Mouse (Mus musculus) hindbrain, embryonic 16.5 days (tissue): ENCODE measurements at regions not wholly inside any gene's neighbourhood (a gene's known extent, or its start where the extent isn't known, plus 50 kb on each side); places are given as distances from the start of the nearest gene placed in this dataset.

ENCODE experiments used
- ATAC-seq: fragments of 200-750 bp; cut with Nextera tagmentation; 2 replicates; pipeline ENCODE4 v1.8.0; 2017; ENCODE audit warnings: moderate TSS enrichment, moderate library complexity
- H3K27ac ChIP-seq: fragments of 300-500 bp; sonication (generic); 2 replicates; pipeline ENCODE4 v1.5.1; 2014; ENCODE audit warnings: low read depth, mild to moderate bottlenecking, control low read depth, low read length, moderate library complexity
- H3K27me3 ChIP-seq: fragments of 300-500 bp; sonication (generic); replicated peaks from 2 replicates; pipeline ENCODE4 v1.6.1; 2014; ENCODE audit warnings: low read length; ENCODE audit not compliant: control insufficient read depth, insufficient read depth
- H3K36me3 ChIP-seq: fragments of 300-500 bp; sonication (generic); 2 replicates; pipeline ENCODE4 v1.6.1; 2014; ENCODE audit warnings: mild to moderate bottlenecking, low read length, moderate library complexity, mixed read lengths; ENCODE audit not compliant: control insufficient read depth, insufficient read depth
- H3K4me1 ChIP-seq: fragments of 300-500 bp; sonication (generic); 2 replicates; pipeline ENCODE4 v1.6.1; 2014; ENCODE audit warnings: low read depth, low read length; ENCODE audit not compliant: control insufficient read depth, insufficient read depth
- H3K4me2 ChIP-seq: fragments of 300-500 bp; sonication (generic); 2 replicates; pipeline ENCODE4 v1.6.1; 2014; ENCODE audit warnings: mild to moderate bottlenecking, low read length, control low read depth, moderate library complexity
- H3K4me3 ChIP-seq: fragments of 300-500 bp; sonication (generic); 2 replicates; pipeline ENCODE4 v1.5.1; 2014; ENCODE audit warnings: mild to moderate bottlenecking, low read length, control low read depth, moderate library complexity
- H3K9ac ChIP-seq: fragments of 300-500 bp; sonication (generic); 2 replicates; pipeline ENCODE4 v1.6.1; 2014; ENCODE audit warnings: low read depth, mild to moderate bottlenecking, control low read depth, low read length, moderate library complexity
- H3K9me3 ChIP-seq: fragments of 300-500 bp; sonication (generic); 2 replicates; pipeline ENCODE4 v1.6.1; 2014; ENCODE audit warnings: mild to moderate bottlenecking, low read length, moderate library complexity; ENCODE audit not compliant: control insufficient read depth
- WGBS: fragments of 180-500 bp; shearing (Covaris S2); extraction: QIAGEN DNeasy Blood & Tissue Kit; methylation state at CpG from one replicate; pipeline ENCODE4 v1.1.7; 2014; 5-methylcytosine and 5-hydroxymethylcytosine counted together

DNA sequence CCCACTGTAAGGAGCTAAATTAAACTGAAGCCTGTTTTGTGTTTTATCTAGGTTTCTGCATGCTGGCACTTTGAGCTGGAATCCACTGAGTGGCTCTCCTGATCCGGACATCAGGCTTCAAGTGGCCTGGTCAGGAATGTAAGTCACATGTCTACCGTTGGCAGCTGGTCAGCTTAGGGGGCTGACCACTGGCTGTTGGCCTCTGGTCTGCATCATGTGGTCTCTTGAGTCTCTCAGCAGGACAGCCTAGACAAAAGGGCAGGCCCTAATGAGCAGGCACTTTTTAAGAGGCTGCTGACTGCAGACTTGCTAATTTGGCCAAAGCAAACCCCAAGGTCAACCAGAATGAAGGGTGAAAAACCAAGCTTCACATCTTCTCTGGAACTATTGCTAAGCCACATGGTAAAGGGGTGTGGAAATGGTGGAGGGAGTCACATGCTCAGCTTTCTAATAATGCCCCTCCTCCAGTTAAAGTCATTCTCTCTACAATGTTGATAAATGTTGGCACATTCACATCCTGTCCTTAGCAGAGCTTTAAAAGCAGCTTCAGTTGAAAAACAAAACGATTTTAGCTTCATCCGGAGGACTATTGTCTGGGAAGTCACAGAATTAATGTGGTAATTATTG is 493.1 kb downstream of the Slc4a3 start:
- Histone ChIP-seq H3K36me3 (no peaks in the 10 kb centered on the region), H3K4me2 (no peak overlapping the region), H3K4me1 (no peaks in the 10 kb centered on the region), H3K4me3 (no peak overlapping the region), H3K27me3 (no peaks in the 10 kb centered on the region), H3K9ac (no peak overlapping the region), H3K27ac (no peak overlapping the region), H3K9me3 (no peaks in the 10 kb centered on the region)
- ATAC-seq, result peak; percentile 79
- WGBS, result 67% methylated on average over 4 of the region's 4 CpGs

- Histone ChIP-seq H3K27ac (no peak overlapping the region), H3K4me2 (no peak overlapping the region), H3K9me3 (no peaks in the 10 kb centered on the region), H3K9ac (no peak overlapping the region), H3K36me3 (no peaks in the 10 kb centered on the region), H3K4me1 (no peaks in the 10 kb centered on the region), H3K27me3 (no peaks in the 10 kb centered on the region), H3K4me3 (no peak overlapping the region)
- WGBS, result 86% methylated on average over 4 of the region's 4 CpGs
- ATAC-seq, result no peak
These were observed 493.6 kb downstream of the Slc4a3 start for GRCm38 (mm10) chr1:76039661-76040060.

- no peak overlapping the region for H3K9ac ChIP-seq
- no peaks in the 10 kb centered on the region for H3K36me3 ChIP-seq
- H3K9me3 ChIP-seq, result no peaks in the 10 kb centered on the region
- no peak for ATAC-seq
- H3K4me2 ChIP-seq, result no peak overlapping the region
- 81% methylated on average over 1 of the region's 1 CpGs for WGBS
- H3K4me3 ChIP-seq, result no peak overlapping the region
- no peaks in the 10 kb centered on the region for H3K27me3 ChIP-seq
- H3K27ac ChIP-seq, result no peak overlapping the region
- no peaks in the 10 kb centered on the region for H3K4me1 ChIP-seq
These were observed 504.2 kb downstream of the Slc4a3 start for GRCm38 (mm10) chr1:76050264-76050663.

DNA sequence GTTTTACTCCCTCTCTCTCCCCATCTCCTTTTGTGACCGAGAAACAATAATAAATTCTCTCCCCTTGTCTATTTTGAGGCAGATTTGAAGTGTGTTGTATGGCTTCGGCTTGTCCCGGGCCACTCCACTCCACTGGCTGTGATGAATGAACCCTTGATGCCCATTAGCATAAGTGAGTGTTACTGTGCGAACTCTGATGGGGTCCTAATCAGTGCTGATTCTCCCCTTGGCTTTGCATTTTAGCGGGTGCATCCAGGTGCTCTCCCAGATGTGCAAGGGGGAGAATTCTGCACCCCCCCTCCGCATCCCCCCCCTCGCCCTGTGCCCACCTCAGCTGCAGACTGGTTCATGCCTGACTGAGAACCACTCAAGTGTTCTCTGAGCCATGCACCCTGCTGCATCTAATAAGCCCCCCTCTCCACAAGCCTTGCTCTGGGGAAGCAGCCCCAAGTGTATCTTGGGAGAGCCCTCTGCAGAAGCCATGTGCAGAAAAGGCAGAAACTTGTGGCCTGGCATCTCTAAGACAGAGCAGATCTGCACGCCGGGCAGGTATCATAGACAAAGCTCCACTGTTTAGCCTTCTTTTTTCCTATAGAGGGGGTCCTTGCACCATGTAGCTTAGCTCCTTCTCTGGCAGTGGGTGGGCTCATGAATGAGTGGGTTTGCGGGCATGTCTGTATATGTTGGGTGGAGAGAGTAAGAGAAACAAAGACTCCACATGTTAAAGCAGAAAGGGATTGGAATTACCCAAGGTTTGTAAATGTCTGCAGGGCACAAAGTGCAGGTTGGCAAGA is 507.5 kb downstream of the Slc4a3 start:
- 36% methylated on average over 10 of the region's 10 CpGs for WGBS
- Histone ChIP-seq H3K27ac (no peak overlapping the region), H3K27me3 (no peaks in the 10 kb centered on the region), H3K36me3 (no peaks in the 10 kb centered on the region), H3K4me2 (no peak overlapping the region), H3K4me1 (no peaks in the 10 kb centered on the region), H3K9ac (no peak overlapping the region), H3K4me3 (no peak overlapping the region), H3K9me3 (no peaks in the 10 kb centered on the region)
- ATAC-seq, result no peak

DNA sequence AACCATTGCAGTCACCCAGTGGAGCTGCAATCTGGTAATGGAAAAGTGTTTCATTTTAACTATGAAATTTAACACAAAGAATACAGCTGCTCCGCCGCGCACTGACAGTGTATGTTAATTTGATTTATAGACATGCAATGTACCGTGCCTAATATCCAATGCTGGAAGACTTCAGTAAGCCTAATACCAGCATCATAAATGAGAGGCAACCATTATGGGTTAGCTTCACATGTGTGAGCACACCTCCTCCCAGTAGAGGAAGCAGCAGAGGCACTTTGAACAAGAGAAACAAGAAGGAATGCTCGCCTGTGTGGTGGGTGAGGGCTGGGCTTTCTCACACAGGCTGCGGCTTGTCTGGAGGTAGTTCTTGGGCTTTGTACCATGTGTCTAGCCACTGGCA is 519.7 kb downstream of the Slc4a3 start:
- Histone ChIP-seq H3K4me2 (no peak overlapping the region), H3K9ac (no peak overlapping the region), H3K4me3 (no peak overlapping the region), H3K9me3 (no peaks in the 10 kb centered on the region), H3K27ac (no peak overlapping the region), H3K36me3 (no peaks in the 10 kb centered on the region), H3K4me1 (no peaks in the 10 kb centered on the region), H3K27me3 (no peaks in the 10 kb centered on the region)
- peak; percentile 60; the same call in 1 of the 2 replicates for ATAC-seq
- WGBS, result 44% methylated on average over 6 of the region's 6 CpGs

GRCm38 (mm10) chr1:76070831-76071321 is 524.8 kb downstream of the Slc4a3 start:
- 56% methylated on average over 16 of the region's 16 CpGs for WGBS
- Histone ChIP-seq H3K27ac (no peak overlapping the region), H3K4me3 (no peak overlapping the region), H3K9me3 (no peaks in the 10 kb centered on the region), H3K27me3 (no peaks in the 10 kb centered on the region), H3K9ac (no peak overlapping the region), H3K4me2 (no peak overlapping the region), H3K4me1 (peaks cover 9% of the 10 kb centered on the region), H3K36me3 (no peaks in the 10 kb centered on the region)
- ATAC-seq, result 0 out of 2 replicates have a peak, but pooled peaks have one; percentile 17

- H3K9me3 ChIP-seq, result no peaks in the 10 kb centered on the region
- peak overlapping the region; percentile 27; the same call in 1 of the 2 replicates for H3K27ac ChIP-seq
- ATAC-seq, result no peak
- no peak overlapping the region for H3K4me3 ChIP-seq
- H3K36me3 ChIP-seq, result no peaks in the 10 kb centered on the region
- H3K27me3 ChIP-seq, result no peaks in the 10 kb centered on the region
- no peak overlapping the region for H3K9ac ChIP-seq
- H3K4me2 ChIP-seq, result no peak overlapping the region
- WGBS, result 42% methylated on average over 3 of the region's 3 CpGs
- H3K4me1 ChIP-seq, result peaks cover 11% of the 10 kb centered on the region
These were observed 529.1 kb downstream of the Slc4a3 start for GRCm38 (mm10) chr1:76075213-76075612.

- Histone ChIP-seq H3K9ac (no peak overlapping the region), H3K27me3 (no peaks in the 10 kb centered on the region), H3K4me1 (peaks cover 11% of the 10 kb centered on the region), H3K36me3 (no peaks in the 10 kb centered on the region), H3K9me3 (no peaks in the 10 kb centered on the region), H3K4me3 (no peak overlapping the region), H3K4me2 (peak overlapping the region; percentile 25; the same call in 1 of the 2 replicates), H3K27ac (peak overlapping the region; percentile 36; the same call in 1 of the 2 replicates)
- 28% methylated on average over 10 of the region's 10 CpGs for WGBS
- peak; percentile 52; the same call in 1 of the 2 replicates for ATAC-seq
These were observed 529.8 kb downstream of the Slc4a3 start for GRCm38 (mm10) chr1:76075685-76076455.

DNA sequence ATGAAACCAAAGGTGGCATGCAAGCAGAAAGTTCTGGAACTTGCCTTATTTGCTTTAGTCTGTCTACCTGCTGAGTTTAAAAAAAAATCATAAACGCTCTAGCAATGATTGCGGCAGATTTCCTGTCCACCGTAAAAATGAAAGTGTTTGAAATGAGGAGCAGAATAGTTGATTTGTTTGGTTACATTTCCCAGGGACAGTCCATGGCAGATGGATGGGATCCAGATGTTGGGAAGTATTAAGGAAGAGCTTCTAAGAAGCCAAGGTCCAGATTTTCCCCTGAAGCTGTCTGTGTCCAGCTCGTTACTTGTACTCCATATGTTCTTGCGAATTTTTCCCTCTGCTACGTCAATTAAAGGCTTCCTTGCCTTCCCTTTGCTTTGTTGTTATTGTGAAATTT is 534.2 kb downstream of the Slc4a3 start:
- no peaks in the 10 kb centered on the region for H3K36me3 ChIP-seq
- H3K27ac ChIP-seq, result no peak overlapping the region
- no peak overlapping the region for H3K9ac ChIP-seq
- H3K4me3 ChIP-seq, result no peak overlapping the region
- H3K27me3 ChIP-seq, result no peaks in the 10 kb centered on the region
- ATAC-seq, result no peak
- WGBS, result 84% methylated on average over 6 of the region's 6 CpGs
- H3K4me2 ChIP-seq, result no peak overlapping the region
- peaks cover 7% of the 10 kb centered on the region for H3K4me1 ChIP-seq
- no peaks in the 10 kb centered on the region for H3K9me3 ChIP-seq
